Mouse (Mus musculus) ovary, adult 18-20 months (tissue): ENCODE measurements around the gene Rsph10b.

Source experiments
- DNase-seq: peaks from one replicate; pipeline ENCODE4 v3.0.0; 2022; ENCODE audit warnings: low spot score, mixed read lengths

The Rsph10b gene

GRCm38 (mm10) chr5:143932831-143933230 is at the start of gene Rsph10b:
Gene Rsph10b (plus strand): TSS chr5:143933035.
- no peak for DNase-seq

GRCm38 (mm10) chr5:143885274-143885673 is 47.6 kb upstream of the Rsph10b start:
- no peak for DNase-seq

GRCm38 (mm10) chr5:143890741-143891140 is 42.1 kb upstream of the Rsph10b start:
- DNase-seq = no peak

GRCm38 (mm10) chr5:143892255-143892886 is 40.5 kb upstream of the Rsph10b start:
- no peak for DNase-seq

- DNase-seq = no peak
Measured at GRCm38 (mm10) chr5:143893396-143893795, 39.4 kb upstream of the Rsph10b start.

GRCm38 (mm10) chr5:143897635-143898330 is 35.1 kb upstream of the Rsph10b start, which contains the start of gene Ankrd61:
Gene Ankrd61 (minus strand): TSS chr5:143897685.
- no peak for DNase-seq

GRCm38 (mm10) chr5:143902111-143902510 is 30.7 kb upstream of the Rsph10b start:
- DNase-seq = no peak

- DNase-seq = no peak
Measured at GRCm38 (mm10) chr5:143903813-143904212, 29.0 kb upstream of the Rsph10b start.

- no peak for DNase-seq
Measured at GRCm38 (mm10) chr5:143906429-143906828, 26.4 kb upstream of the Rsph10b start.

GRCm38 (mm10) chr5:143908926-143909325 is 23.9 kb upstream of the Rsph10b start:
- DNase-seq = no peak

- peak; percentile 95 for DNase-seq
Measured at GRCm38 (mm10) chr5:143909417-143910400, 23.1 kb upstream of the Rsph10b start, which contains the start of the genes Aimp2 and Pms2. Gene Aimp2 (minus strand): TSS chr5:143909847. Gene Pms2 (plus strand): TSS chr5:143909964.

- DNase-seq = no peak
Measured at GRCm38 (mm10) chr5:143916221-143916620, 16.6 kb upstream of the Rsph10b start.

- peak; percentile 16 for DNase-seq
Measured at GRCm38 (mm10) chr5:143917418-143917817, 15.4 kb upstream of the Rsph10b start.

GRCm38 (mm10) chr5:143918120-143918519 is 14.7 kb upstream of the Rsph10b start:
- DNase-seq = no peak

- no peak for DNase-seq
Measured at GRCm38 (mm10) chr5:143924781-143925452, 7.9 kb upstream of the Rsph10b start.

- no peak for DNase-seq
Measured at GRCm38 (mm10) chr5:143927875-143928274, 5.0 kb upstream of the Rsph10b start, which contains the start of gene Gm42421. Gene Gm42421 (plus strand): TSS chr5:143928175.

GRCm38 (mm10) chr5:143929291-143929690 is 3.5 kb upstream of the Rsph10b start:
- no peak for DNase-seq

GRCm38 (mm10) chr5:143930656-143931055 is 2.2 kb upstream of the Rsph10b start:
- no peak for DNase-seq

- DNase-seq = no peak
Measured at GRCm38 (mm10) chr5:143931863-143932580, 813 bp upstream of the Rsph10b start.

- no peak for DNase-seq
Measured at GRCm38 (mm10) chr5:143933414-143933813, 579 bp downstream of the Rsph10b start.

- DNase-seq = no peak
Measured at GRCm38 (mm10) chr5:143933875-143934274, 1.0 kb downstream of the Rsph10b start.
